Mouse (Mus musculus) erythroid progenitor cell, adult 5-6 weeks (primary cell): ENCODE data around the gene Zfyve1. TPM values are rescaled to one million over a fixed set of nuclear protein-coding genes. Genes with fewer than 3 reads are reported as not detected.
"Not testable (repeated sequence)": the region's sequence is repeated elsewhere in the genome, so short reads cannot be mapped to it uniquely, and the experiment has no call there.

Experiments
- ATAC-seq: replicated peaks from 2 replicates; pipeline ENCODE4 v1.8.0; 2016; ENCODE audit warnings: moderate number of reproducible peaks, mild to moderate bottlenecking, moderate TSS enrichment, inconsistent platforms; ENCODE audit not compliant: poor library complexity, low FRiP score, severe bottlenecking
- total RNA-seq, 2 experiments: library from RNA; stranded (forward) in 1 of 2; stranded (reverse) in 1 of 2; fragments of 150-400 nt in 1 of 2; fragments of 186-747, 209-891 nt in 1 of 2; gene quantifications; 2 replicates each; pipeline versions ENCODE4 v1.2.3 to v1.2.4; 2015 to 2017; ENCODE audit warnings: low replicate concordance in 2 of 2

Gene Zfyve1
- total RNA-seq (2015; ENCODE audit: low replicate concordance): 9.4 and 13.0 TPM in 2 replicates
- 34.5 and 42.1 TPM in 2 replicates for total RNA-seq (2017; ENCODE audit: low replicate concordance)

DNA sequence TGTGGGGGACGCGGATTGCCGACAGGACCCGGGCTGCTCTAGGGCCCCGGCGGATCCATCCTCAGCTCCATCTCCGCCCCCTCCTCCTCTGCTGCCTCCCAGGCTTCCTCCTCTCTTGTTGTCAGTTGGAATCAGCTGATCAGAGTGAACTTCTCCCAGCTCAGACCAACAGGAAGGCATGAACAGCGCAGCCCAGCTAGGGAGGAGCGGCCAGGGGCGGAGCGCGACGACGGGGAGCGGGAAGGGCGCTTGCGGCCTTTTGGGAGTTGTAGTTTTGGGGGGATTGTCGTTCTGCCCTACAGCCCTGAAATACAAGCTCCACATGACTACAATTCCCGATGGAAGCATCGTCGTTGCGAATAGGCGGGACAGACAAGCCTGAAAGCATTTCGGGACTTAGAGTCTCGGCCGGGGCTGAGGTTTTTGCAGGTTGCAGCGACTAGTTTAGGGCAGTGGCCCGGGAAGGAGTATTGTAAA lies at the start of gene Zfyve1:
Gene Zfyve1, minus strand, starts transcription at position 198 of the 477 bp plus-strand sequence.
- peak; percentile 99 for ATAC-seq

DNA sequence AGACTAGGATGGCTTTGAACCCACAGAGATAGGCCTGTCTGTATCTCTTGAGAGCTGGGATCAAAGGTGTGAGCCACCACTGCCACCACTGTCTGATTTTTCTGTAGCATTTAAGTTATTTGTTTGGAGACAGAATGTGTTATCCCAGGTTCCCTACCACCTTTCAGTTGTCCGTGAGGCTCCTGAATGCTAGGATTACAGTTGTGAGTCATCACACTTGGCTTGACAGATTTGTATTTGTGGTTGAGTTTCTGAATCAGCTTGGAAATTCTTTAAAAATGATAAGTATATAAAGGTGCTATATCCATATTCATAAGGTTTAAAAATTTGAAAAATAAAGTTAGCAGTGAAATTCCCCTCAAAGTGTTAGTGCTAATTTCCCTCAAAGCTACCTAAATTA lies 46.1 kb upstream of the Zfyve1 start:
- ATAC-seq: no peak

DNA sequence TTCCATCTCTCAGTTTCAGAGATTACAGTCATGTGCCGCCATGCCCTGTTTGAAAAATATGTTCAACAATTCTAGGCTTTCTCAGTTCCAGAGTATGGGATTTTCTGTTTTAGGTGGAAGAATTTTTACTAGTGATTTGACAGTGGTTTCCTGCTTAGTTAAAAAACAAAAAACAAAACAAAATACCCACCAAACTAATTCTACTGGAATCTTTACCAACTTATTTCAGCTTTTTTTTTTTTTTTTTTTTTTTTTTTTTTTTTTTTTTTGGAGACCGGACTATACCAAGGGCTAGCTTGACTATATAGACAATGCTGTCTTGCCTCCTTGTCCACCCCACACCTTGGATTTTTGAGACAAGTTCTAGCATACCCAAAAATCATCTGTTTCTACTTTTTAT lies 44.2 kb upstream of the Zfyve1 start:
- no peak for ATAC-seq

DNA sequence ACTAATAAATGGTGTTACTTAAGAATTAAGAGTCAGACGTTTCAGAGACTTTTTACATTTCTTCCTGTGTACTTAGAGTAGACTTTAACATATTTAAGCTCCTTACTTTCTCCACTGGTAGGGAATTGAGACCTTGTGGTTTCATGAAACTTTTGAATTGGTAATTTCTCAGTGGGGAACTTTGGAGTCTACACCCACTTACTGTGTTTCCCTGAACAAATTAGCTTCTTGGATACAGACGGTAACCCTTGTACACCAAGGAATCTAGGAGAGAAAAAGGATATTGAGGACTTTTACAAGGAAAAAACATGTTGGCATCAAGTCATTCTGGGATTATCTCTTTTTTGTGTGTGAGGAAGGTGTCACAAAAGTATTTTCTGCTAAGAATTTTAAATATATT lies 36.8 kb upstream of the Zfyve1 start:
- ATAC-seq: no peak

DNA sequence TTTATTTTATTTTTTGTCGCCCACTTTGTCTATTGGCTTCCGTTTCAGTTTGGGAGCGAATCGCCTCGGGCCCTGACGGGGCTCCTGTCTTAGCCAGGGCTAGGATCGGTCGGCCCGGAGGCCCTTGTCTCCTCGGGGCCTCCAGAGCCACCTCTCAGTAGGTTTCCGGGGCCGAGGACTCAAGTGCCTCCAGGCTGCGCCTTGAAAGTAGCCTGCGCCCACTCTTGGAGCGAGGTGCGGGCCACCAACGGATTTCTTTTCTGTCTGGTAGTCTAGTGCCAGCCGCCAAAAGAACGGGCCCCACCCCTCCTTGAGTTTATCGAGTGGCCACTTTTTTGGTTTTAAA lies 35.6 kb upstream of the Zfyve1 start:
- ATAC-seq: peak; percentile 53

DNA sequence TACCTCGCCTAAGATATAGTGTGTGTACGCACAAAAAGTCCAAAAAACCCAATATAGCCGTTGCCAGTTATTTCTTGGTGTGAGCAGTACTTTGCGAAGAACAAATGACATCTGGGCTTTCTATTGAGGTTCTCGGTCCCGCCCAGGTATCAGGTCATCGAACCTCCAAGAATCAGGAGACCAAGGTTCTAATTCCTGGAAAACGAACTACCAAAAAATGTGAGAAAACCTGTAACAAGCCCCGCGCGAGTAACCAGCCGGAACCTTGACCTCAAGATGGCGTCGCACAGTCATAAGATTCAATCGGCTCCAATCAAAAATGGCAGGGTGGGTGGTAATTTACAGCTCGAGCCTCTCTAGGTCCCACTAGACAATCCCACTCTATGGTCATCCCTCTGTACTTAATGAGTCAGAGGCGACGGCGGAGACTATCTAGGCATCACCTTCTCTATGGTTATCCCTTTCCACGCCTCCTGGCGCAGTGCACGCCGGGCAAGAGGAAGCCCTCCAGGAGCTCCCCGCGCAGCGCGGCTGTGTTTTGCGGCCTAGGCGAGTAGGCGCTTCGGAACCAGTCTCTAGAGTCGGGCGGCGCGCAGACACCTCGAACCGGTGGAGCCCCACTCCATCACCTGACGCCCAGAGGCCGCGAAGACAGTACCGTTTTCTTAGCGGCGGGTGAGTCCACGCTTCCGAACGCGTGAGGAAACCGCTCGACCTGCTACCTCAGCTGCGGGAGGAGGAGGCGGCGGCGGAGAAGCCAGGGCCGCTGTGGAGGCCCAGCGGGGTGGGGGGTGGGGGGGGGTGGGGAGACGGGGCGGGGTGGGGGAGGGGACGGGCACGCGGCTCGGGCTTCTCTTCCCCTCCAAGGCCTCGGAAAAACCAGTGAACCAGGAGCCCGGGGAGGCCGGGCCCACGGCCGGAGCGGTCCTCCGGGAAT lies 35.0 kb upstream of the Zfyve1 start:
- peak; percentile 98 for ATAC-seq

DNA sequence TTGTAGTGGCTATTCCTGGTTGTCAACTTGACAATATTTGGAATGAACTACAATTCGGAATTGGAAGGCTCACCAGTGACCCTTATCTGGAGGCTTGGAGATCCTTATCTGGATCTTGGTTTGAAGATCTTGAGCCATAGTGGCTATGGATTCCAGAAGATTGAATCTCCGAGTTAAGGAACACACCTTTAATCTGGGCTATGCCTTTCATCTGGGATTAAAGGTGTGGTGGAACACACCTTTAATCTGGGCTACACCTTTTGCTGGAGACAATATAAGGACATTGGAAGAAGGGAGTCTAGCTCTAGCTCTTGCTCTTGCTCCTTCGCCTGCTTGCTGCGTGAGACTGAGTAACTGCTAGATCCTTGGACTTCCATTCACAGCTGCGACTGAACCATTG lies 33.9 kb upstream of the Zfyve1 start, which contains the start of gene Rbm25:
Gene Rbm25, plus strand, starts transcription at position 301 of the 400 bp plus-strand sequence.
- not testable (repeated sequence) for ATAC-seq

DNA sequence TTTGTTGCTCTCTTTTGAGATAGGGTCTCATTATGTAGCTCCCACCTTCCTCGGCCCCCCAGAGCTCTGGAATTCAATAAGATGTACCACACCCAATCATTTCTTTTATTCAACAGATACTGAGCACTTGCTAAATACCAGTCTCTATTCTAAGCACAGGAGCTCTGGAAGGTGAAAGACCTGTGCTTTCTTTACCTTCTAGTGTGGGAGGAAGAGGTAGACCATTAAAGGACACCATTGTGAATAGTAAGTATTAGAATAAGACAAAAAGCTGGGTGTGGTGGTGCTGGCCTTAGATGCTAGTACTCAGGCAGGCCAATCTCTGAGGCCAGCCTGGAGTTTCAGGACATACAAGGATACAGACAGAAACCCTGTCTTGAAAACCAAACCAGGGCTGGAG lies 27.3 kb upstream of the Zfyve1 start:
- ATAC-seq: no peak

GRCm38 (mm10) chr12:83622031-83622755 lies 25.2 kb upstream of the Zfyve1 start:
- ATAC-seq: no peak

DNA sequence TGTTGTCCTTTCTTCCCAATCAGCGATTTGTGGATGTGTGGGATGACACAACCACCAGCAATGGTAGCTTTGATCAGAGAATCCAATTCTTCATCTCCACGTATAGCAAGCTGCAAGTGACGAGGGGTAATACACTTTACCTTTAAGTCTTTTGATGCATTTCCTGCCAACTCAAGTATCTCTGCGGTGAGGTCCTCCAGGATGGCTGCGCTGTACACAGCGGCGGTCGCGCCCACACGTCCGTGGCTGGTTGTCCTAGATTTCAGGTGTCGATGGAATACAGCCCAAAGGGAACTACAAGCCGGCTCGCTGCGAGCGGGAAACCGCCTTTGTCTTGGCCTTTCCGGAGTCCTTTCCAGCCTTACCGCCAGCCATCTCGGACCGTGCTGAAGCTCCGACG lies 23.7 kb upstream of the Zfyve1 start:
- ATAC-seq: peak; percentile 61

DNA sequence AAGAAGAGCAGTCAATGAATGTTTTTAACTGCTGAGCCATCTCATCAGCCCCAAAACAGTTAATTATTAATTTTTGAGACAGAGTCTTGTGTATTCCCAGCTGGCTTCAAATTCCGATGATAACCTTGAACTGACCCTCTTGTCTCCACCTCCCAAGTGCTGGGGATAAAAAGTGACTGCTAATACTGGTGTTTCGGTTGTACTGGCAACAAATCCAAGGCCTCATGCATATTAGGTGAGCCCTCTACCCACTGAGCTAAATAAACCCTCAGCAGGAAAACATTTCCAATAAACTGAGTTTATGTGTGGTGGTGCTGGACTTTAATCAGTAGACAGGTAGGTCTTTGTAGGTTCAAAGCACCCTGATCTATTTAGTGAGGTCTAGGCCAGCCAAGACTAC lies 22.0 kb upstream of the Zfyve1 start:
- no peak for ATAC-seq

GRCm38 (mm10) chr12:83617261-83617660 lies 20.2 kb upstream of the Zfyve1 start:
- ATAC-seq: no peak

- not testable (repeated sequence) for ATAC-seq
Observed at GRCm38 (mm10) chr12:83606411-83606810, 9.4 kb upstream of the Zfyve1 start.

GRCm38 (mm10) chr12:83602285-83602684 lies 5.3 kb upstream of the Zfyve1 start:
- no peak for ATAC-seq

- no peak for ATAC-seq
Observed at GRCm38 (mm10) chr12:83597881-83598280, 859 bp upstream of the Zfyve1 start.

GRCm38 (mm10) chr12:83596191-83596954 lies 649 bp downstream of the Zfyve1 start:
- ATAC-seq: no peak

DNA sequence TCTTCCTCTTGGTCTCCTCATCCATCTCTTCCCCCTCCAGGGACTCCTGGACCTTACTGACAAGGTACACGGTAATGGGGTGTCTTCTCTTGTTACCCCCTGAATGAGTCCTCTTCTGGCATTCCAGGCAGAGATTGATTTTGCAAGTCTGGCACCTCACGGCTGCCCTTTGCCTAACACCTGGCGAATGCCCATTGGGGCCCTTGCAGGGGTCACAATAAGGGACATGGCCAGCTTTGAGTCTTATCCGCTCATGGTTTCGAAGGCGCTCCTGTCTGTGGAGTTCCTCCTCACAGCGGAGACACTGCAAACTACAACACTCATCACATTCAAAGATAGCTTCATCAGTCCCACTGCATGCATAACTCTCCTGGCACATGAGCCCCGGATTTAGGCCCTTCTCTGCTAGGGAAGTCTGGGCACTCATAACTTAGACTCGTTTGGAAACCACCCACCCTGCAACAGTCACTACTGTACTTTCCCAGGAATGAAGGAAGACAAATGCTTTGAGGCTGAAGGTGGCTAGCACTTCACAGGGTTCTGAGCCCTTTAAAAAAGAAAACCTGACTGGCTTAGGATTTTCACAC lies 2.5 kb downstream of the Zfyve1 start:
- no peak for ATAC-seq

- no peak for ATAC-seq
Observed at GRCm38 (mm10) chr12:83591754-83592501, 5.1 kb downstream of the Zfyve1 start.

DNA sequence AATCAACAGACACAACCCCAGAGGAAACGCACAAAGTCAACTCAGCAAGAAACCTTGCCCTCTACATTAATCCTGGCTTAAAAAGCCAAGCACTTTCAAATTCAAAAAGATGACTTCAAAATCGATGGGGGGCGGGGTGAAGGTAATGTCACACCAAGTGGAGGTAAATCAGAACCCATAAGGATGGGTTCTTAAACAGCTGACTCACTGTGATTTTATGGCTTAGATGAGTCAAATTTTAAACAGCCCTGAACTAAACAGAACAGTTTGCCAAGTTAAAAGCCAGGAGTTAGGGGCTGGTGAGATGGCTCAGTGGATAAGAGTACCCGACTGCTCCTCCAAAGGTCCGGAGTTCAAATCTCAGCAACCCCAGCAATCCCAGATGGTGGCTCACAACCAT lies 10.4 kb downstream of the Zfyve1 start:
- ATAC-seq: no peak
